15 mouse cellular contexts compared by ENCODE assay signal in the genomic region with DNA sequence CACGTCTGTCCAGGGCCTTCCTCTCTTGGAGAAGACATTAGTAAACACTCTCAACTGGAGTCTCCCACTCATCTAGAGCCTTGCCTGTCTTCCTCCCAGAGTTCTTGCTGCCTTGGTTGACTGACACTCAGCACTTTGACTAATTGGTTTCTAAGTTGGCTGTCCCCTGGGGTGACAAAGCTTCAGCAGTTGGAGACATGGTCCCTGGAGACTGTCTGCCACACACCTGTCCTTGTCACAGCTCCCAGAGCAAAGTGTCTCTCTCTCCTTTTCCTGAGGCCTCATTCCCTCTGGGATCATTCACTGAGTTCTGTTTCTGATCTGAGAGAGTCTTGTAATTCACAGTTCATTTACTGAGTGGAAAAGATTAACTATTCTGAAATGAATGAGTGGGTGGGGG. TPM values are rescaled to one million over a fixed set of nuclear protein-coding genes. Genes with fewer than 3 reads are reported as not detected.
A peak's percentile ranks its signal among the peaks of the same experiment; 100 is the strongest.
DNase-seq lines count a peak whose midpoint lies in the region; ATAC-seq and TF ChIP-seq lines count a peak whose summit lies in the region.
"Had no signal": no experiment of that assay in that cellular context is flagged by ENCODE, and none has a peak within 500 bp of the region (broad histone marks: within the 10 kb centered on the region; RNA-seq: fewer than 3 reads in every experiment).

No protein-coding gene starts in this region.

- H3K4me3 ChIP-seq in heart, embryonic 13.5 days = no peak overlapping the region
- no peak overlapping the region for H3K4me3 ChIP-seq in lung, embryonic 14.5 days (ENCODE audit: low read depth, low read length)
- H3K4me3 ChIP-seq in lung, adult 2 months (replicated peaks; ENCODE audit: extremely low read depth, low read depth, low read length) = no peak overlapping the region
- no peak overlapping the region for H3K4me3 ChIP-seq in bone marrow macrophage, adult 2 months (ENCODE audit: insufficient read depth, low read length)
- no peak overlapping the region for H3K4me3 ChIP-seq in brown adipose tissue, adult 24 weeks (ENCODE audit: insufficient read depth, low read depth, low read length)
- H3K4me3 ChIP-seq: hindbrain, embryonic 13.5 days; midbrain, embryonic 13.5 days had no signal

- H3K9me3 ChIP-seq in heart, embryonic 13.5 days = no peaks in the 10 kb centered on the region
- no peaks in the 10 kb centered on the region for H3K9me3 ChIP-seq in lung, embryonic 14.5 days (ENCODE audit: low read depth, low read length)

- no peak overlapping the region; the same call in 1 of the 2 replicates for H3K4me2 ChIP-seq in heart, embryonic 13.5 days
- H3K4me2 ChIP-seq in lung, embryonic 14.5 days = no peak overlapping the region
- H3K4me2 ChIP-seq: hindbrain, embryonic 13.5 days; midbrain, embryonic 13.5 days had no signal

- no peak for DNase-seq in heart, postnatal 10 days
- DNase-seq in lung, embryonic 14.5 days = no peak
- no peak for DNase-seq in lung, adult 2 months
- no peak for DNase-seq in natural killer cell, adult 2 months (ENCODE audit: low spot score in 2 of 2)
- no peak for DNase-seq in cerebellum, adult 11-12 months
- DNase-seq: adrenal gland, postnatal 10 days; cerebellum, postnatal 25 days had no signal

- no peak overlapping the region for H3K9ac ChIP-seq in heart, embryonic 13.5 days
- H3K9ac ChIP-seq in lung, embryonic 14.5 days = no peak overlapping the region
- H3K9ac ChIP-seq: hindbrain, embryonic 13.5 days; midbrain, embryonic 13.5 days had no signal

- peak overlapping the region; percentile 76 for H3K27ac ChIP-seq in heart, embryonic 13.5 days (replicated peaks)
- H3K27ac ChIP-seq in lung, embryonic 14.5 days (ENCODE audit: low read depth) = 0 out of 2 replicates have a peak overlapping the region, but pooled peaks have one; percentile 6
- H3K27ac ChIP-seq in bone marrow macrophage, adult 2 months (ENCODE audit: insufficient read depth, low read depth, low read length) = peak overlapping the region; percentile 96
- 0 out of 2 replicates have a peak overlapping the region, but pooled peaks have one; percentile 2 for H3K27ac ChIP-seq in brown adipose tissue, adult 24 weeks (replicated peaks; ENCODE audit: low read depth, low read length)
- H3K27ac ChIP-seq: hindbrain, embryonic 13.5 days; midbrain, embryonic 13.5 days had no signal

- TF ChIP-seq POLR2A in lung, adult 2 months (IDR thresholded peaks at IDR 0.05; ENCODE audit: borderline replicate concordance, extremely low read depth, low read depth, low read length) = no peak
- no peak for TF ChIP-seq POLR2A in bone marrow macrophage, adult 2 months (IDR thresholded peaks at IDR 0.05; ENCODE audit: borderline replicate concordance, low read depth, low read length)

- TF ChIP-seq CTCF in lung, embryonic 14.5 days (IDR thresholded peaks at IDR 0.05; ENCODE audit: low read depth) = no peak
- TF ChIP-seq CTCF in lung, adult 2 months (IDR thresholded peaks at IDR 0.05; ENCODE audit: insufficient read depth, low read length) = no peak
- no peak for TF ChIP-seq CTCF in bone marrow macrophage, adult 2 months (IDR thresholded peaks at IDR 0.05; ENCODE audit: low read depth, low read length)

- 22% methylated on average over 1 of the region's 1 CpGs for WGBS in heart, embryonic 13.5 days
- WGBS in lung, embryonic 14.5 days = 39% methylated on average over 1 of the region's 1 CpGs
- WGBS in lung, adult 2 months = 19% methylated on average over 1 of the region's 1 CpGs

- intact Hi-C loops in heart, postnatal 10 days (cut with DNase I) = no loop called here

- H3K36me3 ChIP-seq in heart, embryonic 13.5 days = no peaks in the 10 kb centered on the region
- no peaks in the 10 kb centered on the region for H3K36me3 ChIP-seq in lung, embryonic 14.5 days (ENCODE audit: insufficient read depth)
- H3K36me3 ChIP-seq: hindbrain, embryonic 13.5 days; midbrain, embryonic 13.5 days had no signal

- peaks cover 36% of the 10 kb centered on the region for H3K4me1 ChIP-seq in heart, embryonic 13.5 days
- peaks cover 3% of the 10 kb centered on the region; the same call in 1 of the 2 replicates for H3K4me1 ChIP-seq in lung, embryonic 14.5 days (ENCODE audit: insufficient read depth)
- peaks cover 8% of the 10 kb centered on the region for H3K4me1 ChIP-seq in lung, adult 2 months (ENCODE audit: control insufficient read depth, insufficient read depth, low read length)
- H3K4me1 ChIP-seq in bone marrow macrophage, adult 2 months (ENCODE audit: control insufficient read depth, insufficient read depth, low read length) = peaks cover 52% of the 10 kb centered on the region
- peaks cover 6% of the 10 kb centered on the region; the same call in 1 of the 2 replicates for H3K4me1 ChIP-seq in brown adipose tissue, adult 24 weeks (ENCODE audit: control insufficient read depth, insufficient read depth, insufficient read length, low read length)

- H3K27me3 ChIP-seq in heart, embryonic 13.5 days (replicated peaks) = no peaks in the 10 kb centered on the region
- H3K27me3 ChIP-seq in lung, embryonic 14.5 days (ENCODE audit: insufficient read depth, low read length) = no peaks in the 10 kb centered on the region
- H3K27me3 ChIP-seq: hindbrain, embryonic 13.5 days; midbrain, embryonic 13.5 days had no signal

- ATAC-seq in heart, embryonic 13.5 days (ENCODE audit: extremely low read depth, insufficient number of reproducible peaks, low FRiP score, low TSS enrichment) = no peak
- no peak for ATAC-seq in lung, embryonic 14.5 days (ENCODE audit: insufficient read depth)
- ATAC-seq: intestine, postnatal 0 days; midbrain, embryonic 13.5 days had no signal

RNA-seq across cellular contexts. Expression of gene Tal2, which starts 20.2 kb away (rescaled TPM):
- polyA plus RNA-seq in heart, embryonic 13.5 days (2015; fragmentation: Nextera tagmentation; extraction: Ambion mirVana) = 0.08 TPM in 1 of 2 replicates, not detected in the other
- total RNA-seq in heart, postnatal 10 days (2021) = under 1 TPM in 1 of 2 experiments, not detected in 1; 0.22 TPM
- 0.22 and 0.28 TPM in 2 replicates for polyA plus RNA-seq in lung, embryonic 14.5 days (2014; fragmentation: Nextera tagmentation; extraction: Ambion mirVana)
- 0.05 TPM in 1 of 2 replicates, not detected in the other for polyA plus RNA-seq in lung, adult 2 months (2012; rRNA removed)
- 1.8 and 2.9 TPM in 2 replicates for polyA plus RNA-seq in bone marrow macrophage, adult 2 months (2012; ENCODE audit: insufficient read depth, insufficient read length, missing spikeins)
- not detected in 2 replicates for polyA plus RNA-seq in brown adipose tissue, adult 24 weeks (2012; ENCODE audit: insufficient read depth, insufficient read length, missing spikeins)
- polyA plus RNA-seq: large intestine, adult 2 months; liver, adult 2 months had no signal

RNA-seq across cellular contexts. Expression of gene Tmem38b, which starts 26.1 kb away (rescaled TPM):
- polyA plus RNA-seq in heart, embryonic 13.5 days (2015; fragmentation: Nextera tagmentation; extraction: Ambion mirVana) = 8.1 and 9.7 TPM in 2 replicates
- total RNA-seq in heart, postnatal 10 days (2021) = 10 to 100 TPM; 15.1 to 16.1 TPM
- polyA plus RNA-seq in lung, embryonic 14.5 days (2014; fragmentation: Nextera tagmentation; extraction: Ambion mirVana) = 8.0 and 9.4 TPM in 2 replicates
- 8.6 and 9.7 TPM in 2 replicates for polyA plus RNA-seq in lung, adult 2 months (2012; rRNA removed)
- polyA plus RNA-seq in bone marrow macrophage, adult 2 months (2012; ENCODE audit: insufficient read depth, insufficient read length, missing spikeins) = 77.8 and 77.9 TPM in 2 replicates
- polyA plus RNA-seq in brown adipose tissue, adult 24 weeks (2012; ENCODE audit: insufficient read depth, insufficient read length, missing spikeins) = 47.0 and 65.4 TPM in 2 replicates

Comparison
In these comparisons a context has a peak if more than half of its experiments do, and no peak if none do; other contexts are left out.
1. H3K27ac ChIP-seq: peak in every context shown above with its lines; median percentile 96 in bone marrow macrophage, adult 2 months; 76 in heart, embryonic 13.5 days; 6 in lung, embryonic 14.5 days; 2 in brown adipose tissue, adult 24 weeks.